Mouse (Mus musculus) ES-E14 (cell line): ENCODE measurements around the gene L2hgdh. TPM values are rescaled to one million over a fixed set of nuclear protein-coding genes. Genes with fewer than 3 reads are reported as not detected.
"Not testable (repeated sequence)": the region's sequence is repeated elsewhere in the genome, so short reads cannot be mapped to it uniquely, and the experiment has no call there.

ENCODE experiments used
- DNase-seq: peaks from one replicate; pipeline ENCODE4 v3.0.0-alpha.2; 2013; ENCODE audit warnings: low read depth, low spot score
- H3K27ac ChIP-seq: 2 replicates; pipeline ENCODE4 v1.5.1; 2012; ENCODE audit warnings: low read depth, mild to moderate bottlenecking, low read length, moderate library complexity, mixed read lengths; ENCODE audit not compliant: poor library complexity, insufficient read depth, severe bottlenecking
- H3K36me3 ChIP-seq: 2 replicates; pipeline ENCODE4 v1.6.1; 2012; ENCODE audit warnings: mild to moderate bottlenecking, low read length, moderate library complexity, mixed read lengths; ENCODE audit not compliant: control insufficient read depth, poor library complexity, insufficient read depth, severe bottlenecking
- H3K4me1 ChIP-seq, 2 experiments: fragments of 150-350 bp in 1 of 2; sonication (generic) in 1 of 2; 2 replicates each; pipeline ENCODE4 v1.6.1; 2012; ENCODE audit warnings: low read length in 2 of 2, mild to moderate bottlenecking in 1 of 2, mixed read lengths in 1 of 2; ENCODE audit not compliant: control insufficient read depth in 2 of 2, insufficient read depth in 2 of 2, poor library complexity in 1 of 2
- H3K4me3 ChIP-seq, 2 experiments: fragments of 150-350 bp in 1 of 2; sonication (generic) in 1 of 2; 2 replicates each; pipeline ENCODE4 v1.5.1; 2012; ENCODE audit warnings: low read length in 2 of 2, low read depth in 1 of 2, mild to moderate bottlenecking in 1 of 2, mixed read lengths in 1 of 2; ENCODE audit not compliant: insufficient read depth in 1 of 2, poor library complexity in 1 of 2, severe bottlenecking in 1 of 2
- H3K9ac ChIP-seq: 2 replicates; pipeline ENCODE4 v1.6.1; 2012; ENCODE audit warnings: low read depth, mild to moderate bottlenecking, low read length, mixed read lengths; ENCODE audit not compliant: poor library complexity, insufficient read depth, severe bottlenecking
- H3K9me3 ChIP-seq: fragments of 150-350 bp; sonication (generic); 2 replicates; pipeline ENCODE4 v1.6.1; 2012; ENCODE audit warnings: low read depth, mild to moderate bottlenecking, low read length; ENCODE audit not compliant: control insufficient read depth, insufficient read depth
- CHD2 ChIP-seq: IDR thresholded peaks from 2 replicates; pipeline ENCODE4 v1.6.1; 2014; ENCODE audit warnings: mild to moderate bottlenecking, low read depth, low read length, inconsistent platforms
- HCFC1 ChIP-seq: IDR thresholded peaks from 2 replicates; pipeline ENCODE4 v1.6.1; 2012; ENCODE audit warnings: low read length, inconsistent platforms, borderline replicate concordance; ENCODE audit not compliant: insufficient read depth
- MAFK ChIP-seq: IDR thresholded peaks from 2 replicates; pipeline ENCODE4 v1.6.1; 2014; ENCODE audit warnings: mild to moderate bottlenecking, low read depth, low read length, inconsistent platforms; ENCODE audit not compliant: insufficient read depth
- ZC3H11A ChIP-seq: IDR thresholded peaks from 2 replicates; pipeline ENCODE4 v1.6.1; 2012; ENCODE audit warnings: low read depth, mild to moderate bottlenecking, inconsistent platforms, low read length, borderline replicate concordance
- ZNF384 ChIP-seq: IDR thresholded peaks from 2 replicates; pipeline ENCODE4 v1.6.1; 2012; ENCODE audit warnings: low read depth, low read length, inconsistent platforms
- in situ Hi-C, 2 experiments: fragments of 600-800 bp; cut with MboI; formaldehyde crosslinking; loops; one replicate each; pipeline ENCODE4 v1.15.1; 2025; ENCODE audit warnings: low sequenced_read_pairs in 2 of 2, inconsistent platforms in 1 of 2; ENCODE audit not compliant: unreplicated experiment in 2 of 2
- total RNA-seq: library from RNA; depleted of rRNA; stranded (reverse); fragments of 300-350 nt; gene quantifications from 2 replicates; pipeline ENCODE4 v1.2.3, GENCODE M21; 2012

The L2hgdh gene
- total RNA-seq, 1 experiment = 28.2 TPM

GRCm38 (mm10) chr12:69666721-69667120 is 58.0 kb downstream of the L2hgdh start:
- H3K9ac ChIP-seq = no peak overlapping the region
- H3K36me3 ChIP-seq = no peaks in the 10 kb centered on the region
- H3K4me1 ChIP-seq = peaks cover 0 to 5% of the 10 kb centered on the region in 2 experiments; a peak in 1 of 4 replicates
- no peak overlapping the region for H3K27ac ChIP-seq
- no peak for DNase-seq
- no peak for TF ChIP-seq CHD2
- no peak for TF ChIP-seq ZC3H11A
- no peak for TF ChIP-seq MAFK
- in situ Hi-C loops = no loop called here
- no peaks in the 10 kb centered on the region for H3K9me3 ChIP-seq
- no peak overlapping the region for H3K4me3 ChIP-seq

DNA sequence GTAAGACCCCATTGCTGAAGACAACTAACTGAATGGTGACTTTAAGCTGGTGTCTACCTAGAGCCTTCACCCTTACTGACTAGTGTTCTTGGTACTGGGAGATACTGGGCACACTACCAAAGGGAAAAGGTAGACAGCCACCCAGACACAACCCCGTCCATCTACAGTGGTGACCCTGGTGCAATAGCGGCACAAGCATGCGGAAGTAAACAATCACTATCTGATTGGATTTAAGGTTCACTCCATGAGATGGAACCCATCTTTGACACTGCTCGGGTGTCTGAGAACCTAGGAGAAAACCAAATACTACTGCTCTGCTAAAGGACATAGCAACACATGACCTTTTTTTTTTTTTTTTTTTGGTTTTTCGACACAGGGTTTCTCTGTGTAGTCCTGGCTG is 63.0 kb downstream of the L2hgdh start:
- no peaks in the 10 kb centered on the region for H3K9me3 ChIP-seq
- in situ Hi-C loops = no loop called here
- H3K36me3 ChIP-seq = no peaks in the 10 kb centered on the region
- H3K9ac ChIP-seq = no peak overlapping the region
- TF ChIP-seq HCFC1 = no peak
- no peak for TF ChIP-seq CHD2
- no peak for TF ChIP-seq MAFK
- TF ChIP-seq ZNF384 = no peak
- H3K4me3 ChIP-seq = no peak overlapping the region
- H3K27ac ChIP-seq = no peak overlapping the region
- H3K4me1 ChIP-seq = no peaks in the 10 kb centered on the region
- DNase-seq = no peak

DNA sequence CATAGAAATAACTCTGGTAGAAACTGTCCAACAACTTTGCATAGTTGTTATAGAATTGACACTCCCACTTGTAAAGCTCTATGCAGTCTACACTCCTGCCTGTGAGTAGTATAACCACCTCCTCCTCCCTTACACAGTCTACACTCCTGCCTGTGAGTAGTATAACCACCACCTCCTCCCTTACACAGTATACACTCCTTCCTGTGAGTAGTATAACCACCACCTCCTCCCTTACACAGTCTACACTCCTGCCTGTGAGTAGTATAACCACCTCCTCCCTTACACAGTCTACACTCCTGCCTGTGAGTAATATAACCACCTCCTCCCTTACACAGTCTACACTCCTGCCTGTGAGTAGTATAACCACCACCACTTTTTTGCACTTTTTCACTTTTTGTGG is 70.7 kb downstream of the L2hgdh start:
- H3K36me3 ChIP-seq, H3K4me1 ChIP-seq, DNase-seq, H3K27ac ChIP-seq, in situ Hi-C loops, H3K9me3 ChIP-seq, H3K4me3 ChIP-seq, H3K9ac ChIP-seq: not testable (repeated sequence)

DNA sequence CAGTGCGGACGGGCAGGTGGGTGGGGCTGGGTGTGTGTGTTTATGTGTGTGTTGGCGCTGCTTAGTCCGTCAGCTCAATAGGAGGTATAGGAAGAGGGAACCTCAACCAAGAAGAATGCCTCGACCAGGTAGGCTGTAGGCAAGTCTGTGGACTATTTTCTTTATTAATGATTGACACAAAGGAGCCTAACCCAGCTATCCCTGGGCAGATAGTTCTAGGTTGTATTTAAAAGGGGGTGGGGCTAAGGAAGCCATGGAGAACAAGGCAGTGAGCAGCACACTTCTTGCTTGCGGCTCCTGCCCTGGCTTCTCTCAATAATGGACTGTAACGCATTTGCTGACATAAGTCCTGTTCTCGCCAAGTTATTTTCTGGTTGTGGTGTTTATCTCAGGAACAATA is 75.2 kb downstream of the L2hgdh start:
- Histone ChIP-seq H3K9ac (no peak overlapping the region), H3K27ac (no peak overlapping the region), H3K36me3 (no peaks in the 10 kb centered on the region), H3K4me3 (no peak overlapping the region), H3K9me3 (no peaks in the 10 kb centered on the region), H3K4me1 (no peaks in the 10 kb centered on the region)
- no peak for DNase-seq
- TF ChIP-seq ZNF384 = no peak
- TF ChIP-seq HCFC1 = no peak
- TF ChIP-seq ZC3H11A = no peak
- TF ChIP-seq MAFK = no peak
- no peak for TF ChIP-seq CHD2
- in situ Hi-C loops = no loop called here

DNA sequence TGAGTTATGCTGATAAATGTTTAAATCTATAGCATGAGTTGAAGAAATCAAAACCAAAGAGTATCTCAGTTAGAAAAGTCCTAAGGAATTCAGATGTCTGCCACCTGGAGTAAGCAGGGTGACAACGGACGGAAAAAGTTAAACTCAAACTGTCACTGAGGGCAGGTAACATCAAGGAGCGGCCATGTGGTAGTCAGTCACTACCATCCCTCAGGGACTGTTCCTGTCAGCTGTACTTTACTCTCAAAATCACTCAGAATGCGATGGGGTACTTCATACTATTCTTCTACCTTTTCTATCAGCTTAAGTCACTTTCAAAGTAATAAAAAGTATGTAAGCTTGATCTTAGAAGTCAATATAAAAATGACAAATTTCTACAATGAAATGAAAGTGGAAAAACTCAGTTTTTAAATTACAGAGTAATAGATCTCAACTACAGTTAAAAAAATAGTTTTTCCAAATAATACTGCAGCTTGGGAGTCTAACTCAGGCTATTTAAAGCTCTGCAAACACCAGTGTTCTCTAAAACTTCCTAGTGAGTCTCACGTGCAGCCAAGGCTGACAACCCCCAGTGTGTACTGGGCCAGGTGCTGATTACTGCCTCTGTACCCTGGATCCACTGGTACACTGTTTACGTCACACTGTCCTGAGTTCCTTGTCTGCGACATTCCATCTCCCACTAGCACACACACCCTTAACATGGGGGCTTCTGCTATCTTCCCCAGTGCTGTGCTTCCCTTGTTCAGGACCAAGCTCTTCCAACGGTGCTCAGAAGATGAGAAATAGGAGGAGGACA is 78.7 kb downstream of the L2hgdh start:
- DNase-seq = no peak
- H3K36me3 ChIP-seq = no peaks in the 10 kb centered on the region
- H3K9ac ChIP-seq = no peak overlapping the region
- TF ChIP-seq ZC3H11A (no peak), HCFC1 (no peak), MAFK (no peak), ZNF384 (no peak), CHD2 (no peak)
- H3K9me3 ChIP-seq = no peaks in the 10 kb centered on the region
- H3K4me3 ChIP-seq = no peak overlapping the region
- H3K27ac ChIP-seq = no peak overlapping the region
- in situ Hi-C loops = no loop called here
- no peaks in the 10 kb centered on the region for H3K4me1 ChIP-seq
